Mouse (Mus musculus): Measurements from ENCODE around the gene Znrf1. TPM values are rescaled to one million over a fixed set of nuclear protein-coding genes. Genes with fewer than 3 reads are reported as not detected.

Znrf1 gene
- total RNA-seq, 1 experiment = 38.4 TPM

DNA sequence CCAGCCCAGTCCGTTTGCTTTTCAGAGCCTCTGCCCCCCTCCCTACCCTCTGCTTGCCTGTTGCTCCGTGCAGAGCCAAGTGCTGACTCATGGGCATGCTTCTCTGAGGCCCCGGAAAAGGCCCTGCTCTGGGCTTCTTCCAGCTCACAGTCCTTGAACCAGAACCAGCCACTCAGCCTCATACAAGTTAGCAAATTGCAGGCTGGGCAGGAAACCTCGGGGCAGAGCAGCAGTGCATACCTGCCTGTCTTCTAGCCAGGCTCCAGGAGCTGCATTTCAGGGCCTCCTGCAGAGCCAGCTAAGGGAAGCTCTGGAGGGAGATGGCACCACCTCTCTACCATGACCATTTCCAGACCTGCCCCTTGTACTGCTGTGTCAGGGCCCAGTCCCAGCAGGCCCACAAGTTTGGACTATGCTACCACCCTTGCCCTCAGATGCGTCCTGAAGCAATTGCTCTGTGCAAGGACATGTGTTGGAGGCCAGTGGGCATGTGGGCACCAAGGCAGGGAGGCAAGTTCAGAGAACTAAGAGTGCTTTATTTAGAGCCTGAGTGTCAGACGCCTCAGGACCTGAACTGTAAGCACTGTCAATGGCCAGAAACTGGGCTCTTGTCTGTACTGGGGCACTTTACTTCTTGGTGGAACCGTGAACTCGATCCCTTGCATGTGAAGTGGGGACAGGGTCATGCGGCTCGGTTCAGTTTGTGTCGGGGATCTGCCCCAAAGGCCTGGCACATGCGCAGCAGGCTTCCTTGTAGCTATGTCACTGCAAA, 88.4 kb downstream of the Znrf1 start:
- Histone ChIP-seq H3K9ac (ENCODE audit: insufficient read depth, low read depth, low read length, poor library complexity, severe bottlenecking) (no peak overlapping the region), H3K36me3 (ENCODE audit: control insufficient read depth, insufficient read depth, low read length, poor library complexity, severe bottlenecking) (peaks cover 8% of the 10 kb centered on the region; the same call in 1 of the 2 replicates), H3K9me3 (ENCODE audit: control insufficient read depth, insufficient read depth, low read depth, low read length) (no peaks in the 10 kb centered on the region), H3K27ac (ENCODE audit: insufficient read depth, low read depth, low read length, poor library complexity, severe bottlenecking) (no peak overlapping the region), H3K4me1 (ENCODE audit: control insufficient read depth in 2 of 2, insufficient read depth in 2 of 2, low read length in 2 of 2, poor library complexity in 1 of 2) (peaks cover 3 to 43% of the 10 kb centered on the region in 2 experiments; a peak in 3 of 4 replicates), H3K4me3 (ENCODE audit: insufficient read depth in 1 of 2, low read depth in 1 of 2, low read length in 2 of 2, poor library complexity in 1 of 2, severe bottlenecking in 1 of 2) (no peak overlapping the region; a peak in 1 of 4 replicates)
- TF ChIP-seq MAFK (IDR thresholded peaks at IDR 0.05; ENCODE audit: insufficient read depth, low read depth, low read length) = no peak
- TF ChIP-seq ZC3H11A (IDR thresholded peaks at IDR 0.05; ENCODE audit: borderline replicate concordance, low read depth, low read length) = no peak
- in situ Hi-C loops (cut with MboI; ENCODE audit: low sequenced_read_pairs in 2 of 2, unreplicated experiment in 2 of 2) = no loop called here
- no peak for DNase-seq (ENCODE audit: low read depth, low spot score)

DNA sequence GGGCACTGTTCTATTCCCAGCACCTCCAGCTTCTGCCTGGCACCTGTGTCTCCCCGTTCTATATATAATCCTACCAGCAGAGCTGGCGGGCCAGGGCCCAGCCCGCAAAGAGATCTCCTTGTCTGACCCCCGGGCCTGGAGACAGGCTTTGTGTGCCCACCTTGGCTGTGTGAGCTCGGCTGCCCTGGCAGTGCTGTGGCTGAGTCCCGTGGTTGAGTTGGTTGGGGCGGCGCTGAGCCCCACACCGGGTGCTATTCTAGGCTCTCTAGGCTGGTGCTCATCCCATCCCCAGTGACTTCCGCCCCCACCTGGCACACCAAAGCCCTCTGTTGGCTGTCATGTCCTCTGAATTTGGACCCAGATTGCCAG, 88.9 kb downstream of the Znrf1 start:
- DNase-seq (ENCODE audit: low read depth, low spot score) = no peak
- H3K36me3 ChIP-seq (ENCODE audit: control insufficient read depth, insufficient read depth, low read length, poor library complexity, severe bottlenecking) = peaks cover 6% of the 10 kb centered on the region; the same call in 1 of the 2 replicates
- no peak overlapping the region for H3K27ac ChIP-seq (ENCODE audit: insufficient read depth, low read depth, low read length, poor library complexity, severe bottlenecking)
- TF ChIP-seq MAFK (IDR thresholded peaks at IDR 0.05; ENCODE audit: insufficient read depth, low read depth, low read length) (no peak), ZC3H11A (IDR thresholded peaks at IDR 0.05; ENCODE audit: borderline replicate concordance, low read depth, low read length) (no peak), ZNF384 (IDR thresholded peaks at IDR 0.05; ENCODE audit: low read depth, low read length) (no peak), HCFC1 (IDR thresholded peaks at IDR 0.05; ENCODE audit: borderline replicate concordance, insufficient read depth, low read length) (no peak), CHD2 (IDR thresholded peaks at IDR 0.05; ENCODE audit: low read depth, low read length) (no peak)
- no peak overlapping the region for H3K9ac ChIP-seq (ENCODE audit: insufficient read depth, low read depth, low read length, poor library complexity, severe bottlenecking)
- no peaks in the 10 kb centered on the region for H3K9me3 ChIP-seq (ENCODE audit: control insufficient read depth, insufficient read depth, low read depth, low read length)
- no peak overlapping the region; a peak in 2 of 4 replicates for H3K4me3 ChIP-seq (ENCODE audit: insufficient read depth in 1 of 2, low read depth in 1 of 2, low read length in 2 of 2, poor library complexity in 1 of 2, severe bottlenecking in 1 of 2)
- peaks cover 3 to 44% of the 10 kb centered on the region in 2 experiments; a peak in 3 of 4 replicates for H3K4me1 ChIP-seq (ENCODE audit: control insufficient read depth in 2 of 2, insufficient read depth in 2 of 2, low read length in 2 of 2, poor library complexity in 1 of 2)
- in situ Hi-C loops (cut with MboI; ENCODE audit: low sequenced_read_pairs in 2 of 2, unreplicated experiment in 2 of 2) = no loop called here

DNA sequence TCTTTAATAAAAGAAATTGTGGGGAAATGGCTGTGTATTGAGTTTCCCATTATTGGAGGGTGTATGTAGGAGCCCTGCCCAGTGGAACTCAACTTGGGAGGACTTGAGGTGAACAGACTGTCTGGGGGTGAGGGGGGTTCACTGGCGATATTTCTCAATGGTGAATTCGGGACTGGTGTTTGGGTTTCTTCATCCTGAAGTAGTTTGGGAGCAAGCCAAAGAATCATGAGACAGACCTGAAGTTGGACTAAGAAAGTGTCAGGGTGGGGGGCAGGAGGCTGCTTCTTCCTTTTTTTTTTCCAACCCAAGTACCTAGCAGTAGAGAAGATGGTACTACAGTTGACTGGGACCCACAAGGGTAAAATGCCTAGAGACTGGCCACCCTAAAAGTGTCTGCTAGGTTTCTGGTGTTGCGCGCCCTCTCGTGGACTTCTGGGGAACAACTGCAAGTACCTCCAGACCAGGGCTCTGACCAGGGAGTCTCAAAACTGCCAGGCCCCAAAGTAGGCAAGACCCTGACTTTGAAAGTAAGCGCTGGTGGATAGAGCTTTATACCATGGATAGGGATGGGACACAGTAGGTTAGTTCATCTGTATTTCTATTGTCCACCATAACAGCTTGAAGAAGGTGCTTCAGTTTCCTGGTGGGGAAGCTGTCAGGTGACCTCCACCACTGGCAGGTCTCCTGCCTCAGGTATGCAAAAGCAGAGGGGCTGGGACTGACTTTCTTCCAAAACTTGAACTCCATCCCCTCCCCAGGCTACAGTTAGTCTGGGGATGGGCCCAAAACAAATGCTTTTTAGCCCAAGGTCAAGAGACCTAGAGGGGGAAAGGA, 90.0 kb downstream of the Znrf1 start:
- Histone ChIP-seq H3K9me3 (ENCODE audit: control insufficient read depth, insufficient read depth, low read depth, low read length) (no peaks in the 10 kb centered on the region), H3K9ac (ENCODE audit: insufficient read depth, low read depth, low read length, poor library complexity, severe bottlenecking) (no peak overlapping the region), H3K4me3 (ENCODE audit: insufficient read depth in 1 of 2, low read depth in 1 of 2, low read length in 2 of 2, poor library complexity in 1 of 2, severe bottlenecking in 1 of 2) (no peak overlapping the region), H3K27ac (ENCODE audit: insufficient read depth, low read depth, low read length, poor library complexity, severe bottlenecking) (no peak overlapping the region; the same call in 1 of the 2 replicates), H3K36me3 (ENCODE audit: control insufficient read depth, insufficient read depth, low read length, poor library complexity, severe bottlenecking) (peaks cover 6% of the 10 kb centered on the region; the same call in 1 of the 2 replicates), H3K4me1 (ENCODE audit: control insufficient read depth in 2 of 2, insufficient read depth in 2 of 2, low read length in 2 of 2, poor library complexity in 1 of 2) (peaks cover 3 to 49% of the 10 kb centered on the region in 2 experiments; a peak in 3 of 4 replicates)
- peak; percentile 91 for DNase-seq (ENCODE audit: low read depth, low spot score)
- in situ Hi-C loops (cut with MboI; ENCODE audit: low sequenced_read_pairs in 2 of 2, unreplicated experiment in 2 of 2) = no loop called here
- TF ChIP-seq ZC3H11A (IDR thresholded peaks at IDR 0.05; ENCODE audit: borderline replicate concordance, low read depth, low read length) (0 out of 2 replicates have a peak, but pooled peaks have one; percentile 55), MAFK (IDR thresholded peaks at IDR 0.05; ENCODE audit: insufficient read depth, low read depth, low read length) (no peak)

DNA sequence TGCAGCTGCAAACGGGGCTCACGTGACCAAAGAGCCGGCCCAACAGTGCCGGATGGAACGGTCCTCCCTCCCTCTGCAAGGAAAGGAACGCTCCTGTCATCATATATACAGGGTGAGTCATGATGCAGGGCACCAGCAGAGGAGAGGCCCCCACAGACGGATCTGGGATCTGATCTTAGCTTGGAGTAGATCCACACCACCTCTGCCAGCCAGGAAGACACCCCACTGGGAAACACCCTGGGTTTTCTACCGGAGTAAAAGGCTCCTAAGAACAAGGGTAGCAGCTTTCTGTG, 90.6 kb downstream of the Znrf1 start:
- Histone ChIP-seq H3K36me3 (ENCODE audit: control insufficient read depth, insufficient read depth, low read length, poor library complexity, severe bottlenecking) (peaks cover 6% of the 10 kb centered on the region; the same call in 1 of the 2 replicates), H3K9me3 (ENCODE audit: control insufficient read depth, insufficient read depth, low read depth, low read length) (no peaks in the 10 kb centered on the region), H3K4me3 (ENCODE audit: insufficient read depth in 1 of 2, low read depth in 1 of 2, low read length in 2 of 2, poor library complexity in 1 of 2, severe bottlenecking in 1 of 2) (no peak overlapping the region), H3K9ac (ENCODE audit: insufficient read depth, low read depth, low read length, poor library complexity, severe bottlenecking) (no peak overlapping the region), H3K4me1 (ENCODE audit: control insufficient read depth in 2 of 2, insufficient read depth in 2 of 2, low read length in 2 of 2, poor library complexity in 1 of 2) (peaks cover 3 to 47% of the 10 kb centered on the region in 2 experiments; a peak in 2 of 4 replicates), H3K27ac (ENCODE audit: insufficient read depth, low read depth, low read length, poor library complexity, severe bottlenecking) (no peak overlapping the region)
- no peak for DNase-seq (ENCODE audit: low read depth, low spot score)
- in situ Hi-C loops (cut with MboI; ENCODE audit: low sequenced_read_pairs in 2 of 2, unreplicated experiment in 2 of 2) = no loop called here
- TF ChIP-seq ZC3H11A (IDR thresholded peaks at IDR 0.05; ENCODE audit: borderline replicate concordance, low read depth, low read length) (no peak), ZNF384 (IDR thresholded peaks at IDR 0.05; ENCODE audit: low read depth, low read length) (no peak), HCFC1 (IDR thresholded peaks at IDR 0.05; ENCODE audit: borderline replicate concordance, insufficient read depth, low read length) (no peak), CHD2 (IDR thresholded peaks at IDR 0.05; ENCODE audit: low read depth, low read length) (no peak), MAFK (IDR thresholded peaks at IDR 0.05; ENCODE audit: insufficient read depth, low read depth, low read length) (no peak)
